Mouse (Mus musculus) heart, postnatal 0 days (tissue): ENCODE measurements around the gene Gm49383. TPM values are rescaled to one million over a fixed set of nuclear protein-coding genes. Genes with fewer than 3 reads are reported as not detected.
A peak's percentile ranks its signal among the peaks of the same experiment; 100 is the strongest.

Source experiments
- ATAC-seq: fragments of 200-750 bp; cut with Nextera tagmentation; 2 replicates; pipeline ENCODE4 v1.8.0; 2017; ENCODE audit warnings: low read depth, moderate number of reproducible peaks, moderate library complexity; ENCODE audit not compliant: insufficient read depth
- DNase-seq: peaks from one replicate; pipeline ENCODE4 v3.0.0-alpha.2; 2016; ENCODE audit warnings: low spot score
- H3K27ac ChIP-seq: fragments of 300-500 bp; sonication (generic); 2 replicates; pipeline ENCODE4 v1.5.1; 2014; ENCODE audit warnings: low read depth, mild to moderate bottlenecking
- H3K27me3 ChIP-seq: fragments of 300-500 bp; sonication (generic); 2 replicates; pipeline ENCODE4 v1.6.1; 2014; ENCODE audit warnings: low read length, mixed read lengths; ENCODE audit not compliant: control insufficient read depth, insufficient read depth
- H3K36me3 ChIP-seq: fragments of 300-500 bp; sonication (generic); replicated peaks from 2 replicates; pipeline ENCODE4 v1.6.1; 2014; ENCODE audit warnings: low read length, mixed read lengths; ENCODE audit not compliant: control insufficient read depth, insufficient read depth
- H3K4me1 ChIP-seq: fragments of 300-500 bp; sonication (generic); 2 replicates; pipeline ENCODE4 v1.6.1; 2014; ENCODE audit warnings: antibody characterized with exemption; ENCODE audit not compliant: control insufficient read depth, insufficient read depth
- H3K4me2 ChIP-seq: fragments of 300-500 bp; sonication (generic); 2 replicates; pipeline ENCODE4 v1.6.1; 2014; ENCODE audit warnings: low read depth, mild to moderate bottlenecking, low read length, moderate library complexity
- H3K4me3 ChIP-seq: fragments of 300-500 bp; sonication (generic); 2 replicates; pipeline ENCODE4 v1.5.1; 2014; ENCODE audit warnings: low read depth, low read length
- H3K9ac ChIP-seq: fragments of 300-500 bp; sonication (generic); replicated peaks from 2 replicates; pipeline ENCODE4 v1.6.1; 2014; ENCODE audit warnings: low read depth, low read length, mixed read lengths
- H3K9me3 ChIP-seq: fragments of 300-500 bp; sonication (generic); replicated peaks from 2 replicates; pipeline ENCODE4 v1.6.1; 2016; ENCODE audit warnings: low read length; ENCODE audit not compliant: control insufficient read depth
- CTCF ChIP-seq: IDR thresholded peaks from 2 replicates; pipeline ENCODE4 v1.5.1; 2016; ENCODE audit warnings: antibody characterized with exemption, control low read depth, low read depth
- EP300 ChIP-seq: IDR thresholded peaks from 2 replicates; pipeline ENCODE4 v1.6.1; 2016; ENCODE audit warnings: antibody characterized with exemption, low read depth
- WGBS: fragments of 180-500 bp; shearing (Covaris S2); extraction: QIAGEN DNeasy Blood & Tissue Kit; methylation state at CpG from one replicate; pipeline ENCODE4 v1.1.7; 2014; 5-methylcytosine and 5-hydroxymethylcytosine counted together
- polyA plus RNA-seq: library from polyadenylated mRNA; unstranded; fragments of >200 nt; fragmentation: Nextera tagmentation; extraction: Ambion mirVana; gene quantifications from 2 replicates; pipeline ENCODE4 v1.2.1, GENCODE M21; 2015
- total RNA-seq: library from RNA; depleted of rRNA; stranded (reverse); fragments of >200 nt; gene quantifications from 2 replicates; pipeline ENCODE4 v1.2.3, GENCODE M21; 2014; ENCODE audit warnings: low replicate concordance; rRNA removed

The Gm49383 gene
- total RNA-seq (6.3 and 13.1 TPM in 2 replicates), polyA plus RNA-seq (7.9 and 8.6 TPM in 2 replicates)

GRCm38 (mm10) chr12:69196444-69197377, at the start of gene Gm49383:
TSS of gene Gm49383 (minus strand) at chr12:69197104.
- Histone ChIP-seq H3K27ac (peak within 1 kb of the TSS; percentile 86), H3K4me1 (peaks cover 4% of the 10 kb centered on the region; the same call in 1 of the 2 replicates), H3K4me3 (peak within 1 kb of the TSS; percentile 99), H3K36me3 (peaks cover 10% of the 10 kb centered on the region), H3K9me3 (no peaks in the 10 kb centered on the region), H3K27me3 (no peaks in the 10 kb centered on the region), H3K4me2 (peak within 1 kb of the TSS; percentile 93), H3K9ac (peak within 1 kb of the TSS; percentile 86)
- DNase-seq (peak; percentile 85), ATAC-seq (peak; percentile 78)
- TF ChIP-seq CTCF, result no peak
- WGBS, result under 1% methylated on average over 75 of the region's 75 CpGs

- WGBS, result 2% methylated on average over 59 of the region's 64 CpGs
- Histone ChIP-seq H3K36me3 (no peaks in the 10 kb centered on the region), H3K4me2 (peak overlapping the region; percentile 77), H3K4me3 (peak overlapping the region; percentile 71), H3K27me3 (no peaks in the 10 kb centered on the region), H3K27ac (peak overlapping the region; percentile 83), H3K4me1 (0 out of 2 replicates have a peak, but pooled peaks cover 7% of the 10 kb centered on the region), H3K9ac (peak overlapping the region; percentile 88), H3K9me3 (no peaks in the 10 kb centered on the region)
- peak; percentile 90 for ATAC-seq
- TF ChIP-seq CTCF (no peak), EP300 (no peak)
- DNase-seq, result peak; percentile 60
Observed at GRCm38 (mm10) chr12:69241771-69242431, 45.0 kb upstream of the Gm49383 start.

DNA sequence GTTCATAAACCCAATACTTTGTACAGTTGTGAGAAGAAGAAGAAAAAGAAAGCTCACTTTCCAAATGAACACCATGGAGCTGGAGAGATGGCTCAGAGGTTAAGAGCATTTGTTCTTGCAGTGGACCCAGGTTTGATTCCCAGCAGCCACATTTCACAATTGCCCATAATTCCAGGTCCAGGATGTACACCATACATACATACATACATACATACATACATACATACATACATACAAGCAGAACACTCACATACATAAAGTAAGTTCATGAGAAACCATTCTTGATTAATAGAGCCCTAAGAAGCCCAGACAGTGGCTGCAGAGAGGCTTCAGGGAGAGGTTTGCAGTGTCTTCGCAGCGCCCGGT, 44.5 kb upstream of the Gm49383 start:
- H3K9me3 ChIP-seq, result no peaks in the 10 kb centered on the region
- H3K27me3 ChIP-seq, result no peaks in the 10 kb centered on the region
- 0 out of 2 replicates have a peak, but pooled peaks have one; percentile 3 for ATAC-seq
- H3K4me2 ChIP-seq, result peak overlapping the region; percentile 77
- no peak for TF ChIP-seq CTCF
- no peak for TF ChIP-seq EP300
- no peaks in the 10 kb centered on the region for H3K36me3 ChIP-seq
- DNase-seq, result no peak
- 0 out of 2 replicates have a peak, but pooled peaks cover 7% of the 10 kb centered on the region for H3K4me1 ChIP-seq
- peak overlapping the region; percentile 71 for H3K4me3 ChIP-seq
- H3K9ac ChIP-seq, result peak overlapping the region; percentile 88
- H3K27ac ChIP-seq, result peak overlapping the region; percentile 83
- WGBS, result 2% methylated on average over 3 of the region's 3 CpGs

- no peak for ATAC-seq
Observed at GRCm38 (mm10) chr12:69240876-69241275, 44.0 kb upstream of the Gm49383 start, which contains the start of gene Klhdc1. TSS of gene Klhdc1 (plus strand) at chr12:69241176.

DNA sequence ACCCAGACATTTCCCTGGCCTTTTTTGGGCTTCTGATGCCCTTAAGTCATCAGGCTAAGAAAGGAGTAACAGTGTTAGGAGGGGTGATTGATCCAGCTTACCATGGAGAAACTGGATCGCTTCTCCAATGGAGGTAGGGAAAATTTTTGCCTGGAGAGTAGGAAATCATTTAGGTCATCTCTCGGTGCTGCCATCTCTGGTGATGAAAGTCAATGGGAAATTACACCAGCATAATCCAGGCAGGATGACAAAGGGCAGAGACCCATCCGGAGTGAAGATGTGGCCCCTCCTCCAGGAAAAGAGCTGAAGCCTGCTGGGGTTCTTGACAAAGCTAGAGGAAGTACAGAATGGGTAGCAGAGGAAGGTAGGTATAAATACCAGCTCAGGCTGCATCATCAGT, 41.4 kb upstream of the Gm49383 start:
- no peaks in the 10 kb centered on the region for H3K27me3 ChIP-seq
- TF ChIP-seq EP300 (no peak), CTCF (0 out of 2 replicates have a peak, but pooled peaks have one; percentile 13)
- DNase-seq (no peak), ATAC-seq (no peak)
- no peaks in the 10 kb centered on the region for H3K9me3 ChIP-seq
- no peak overlapping the region for H3K4me3 ChIP-seq
- 29% methylated on average over 3 of the region's 3 CpGs for WGBS
- H3K4me2 ChIP-seq, result no peak overlapping the region
- H3K9ac ChIP-seq, result no peak overlapping the region
- H3K36me3 ChIP-seq, result no peaks in the 10 kb centered on the region
- H3K4me1 ChIP-seq, result 0 out of 2 replicates have a peak, but pooled peaks cover 7% of the 10 kb centered on the region
- no peak overlapping the region for H3K27ac ChIP-seq

More at GRCm38 (mm10) chr12:69240876-69241275, 44.0 kb upstream of the Gm49383 start, which contains the start of gene Klhdc1:
- peak within 1 kb of the TSS; percentile 83 for H3K27ac ChIP-seq
- H3K36me3 ChIP-seq, result no peaks in the 10 kb centered on the region
- no peak for DNase-seq
- 0 out of 2 replicates have a peak, but pooled peaks cover 7% of the 10 kb centered on the region for H3K4me1 ChIP-seq
- H3K9ac ChIP-seq, result peak within 1 kb of the TSS; percentile 88
- TF ChIP-seq EP300, result no peak
- no peak for TF ChIP-seq CTCF
- no peaks in the 10 kb centered on the region for H3K27me3 ChIP-seq
- 70% methylated on average over 6 of the region's 6 CpGs for WGBS
- peak within 1 kb of the TSS; percentile 77 for H3K4me2 ChIP-seq
- H3K9me3 ChIP-seq, result no peaks in the 10 kb centered on the region
- H3K4me3 ChIP-seq, result peak within 1 kb of the TSS; percentile 71
